In genomic region chr11:111409266-111409665, GRCm38 (mm10) we compare ENCODE assay signal across 13 mouse cellular contexts.
"Had no signal": no experiment of that assay in that cellular context is flagged by ENCODE, and none has a peak within 500 bp of the region (broad histone marks: within the 10 kb centered on the region; RNA-seq: fewer than 3 reads in every experiment).

No protein-coding gene starts in this region.

- H3K4me2 ChIP-seq: limb, embryonic 12.5 days; liver, embryonic 13.5 days; lung, embryonic 15.5 days; midbrain, embryonic 11.5 days had no signal

- DNase-seq: kidney, adult 8-10 months; kidney, postnatal 25 days; liver; liver, embryonic 13.5 days; liver, postnatal 0 days; lung, postnatal 14 days; thymus, postnatal 4 days had no signal

- H3K4me1 ChIP-seq: limb, embryonic 12.5 days; liver, embryonic 13.5 days; lung, embryonic 15.5 days; megakaryocyte, embryonic 14.5 days had no signal

- H3K4me3 ChIP-seq: limb, embryonic 12.5 days; liver, embryonic 13.5 days; lung, embryonic 15.5 days; megakaryocyte, embryonic 14.5 days had no signal

- H3K9ac ChIP-seq: limb, embryonic 12.5 days; liver, embryonic 13.5 days; liver, postnatal 0 days; lung, embryonic 15.5 days had no signal

- H3K36me3 ChIP-seq: limb, embryonic 12.5 days; liver, embryonic 13.5 days; lung, embryonic 15.5 days had no signal

- H3K9me3 ChIP-seq: limb, embryonic 12.5 days; liver, embryonic 13.5 days; lung, embryonic 15.5 days had no signal

- ATAC-seq: liver, postnatal 0 days; midbrain, embryonic 16.5 days had no signal

- H3K27me3 ChIP-seq: limb, embryonic 12.5 days; liver, embryonic 13.5 days; lung, embryonic 15.5 days; megakaryocyte, embryonic 14.5 days had no signal

- H3K27ac ChIP-seq: limb, embryonic 12.5 days; liver, embryonic 13.5 days; lung, embryonic 15.5 days; macrophage had no signal
